ENCODE assay signal across 11 mouse cellular contexts in the genomic region with DNA sequence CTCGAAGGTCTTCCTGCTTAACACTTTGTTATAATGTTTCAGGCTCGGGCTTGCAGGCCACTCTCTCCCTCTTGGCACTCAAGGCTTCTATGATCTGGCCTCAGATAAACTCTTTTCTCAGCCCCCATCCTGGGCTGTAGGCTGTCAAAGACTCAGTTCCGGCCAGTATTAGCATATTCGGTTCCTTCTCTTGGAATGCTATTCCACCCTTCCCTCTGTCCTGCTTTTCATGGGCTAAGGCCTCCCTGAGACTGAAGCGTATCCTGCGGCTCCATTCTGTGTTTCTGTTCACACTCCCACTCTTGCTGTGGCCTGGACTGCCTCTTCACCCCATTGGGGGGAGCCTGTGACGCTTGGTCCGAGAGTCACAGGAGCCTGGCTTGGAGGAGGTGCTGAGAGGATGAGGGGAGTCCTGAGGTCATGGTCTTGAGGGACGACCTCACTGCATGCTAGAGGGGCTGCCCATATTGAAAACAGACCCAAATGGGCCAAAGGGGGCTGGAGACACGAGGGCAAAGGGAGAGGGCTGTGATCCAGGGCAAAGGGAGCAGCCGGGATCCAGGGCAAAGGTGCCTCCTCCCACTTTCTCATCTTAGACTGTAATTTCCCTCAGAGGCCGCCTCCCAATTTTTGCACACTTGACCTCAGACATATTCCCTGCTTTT. TPM values are rescaled to one million over a fixed set of nuclear protein-coding genes. Genes with fewer than 3 reads are reported as not detected.
DNase-seq lines count a peak whose midpoint lies in the region; ATAC-seq and TF ChIP-seq lines count a peak whose summit lies in the region.
"Had no signal": no experiment of that assay in that cellular context is flagged by ENCODE, and none has a peak within 500 bp of the region (broad histone marks: within the 10 kb centered on the region; RNA-seq: fewer than 3 reads in every experiment).

No protein-coding gene starts in this region.

- TF ChIP-seq CTCF in intestine, postnatal 0 days (IDR thresholded peaks at IDR 0.05; ENCODE audit: low read depth) = no peak

- ATAC-seq in heart, embryonic 13.5 days (ENCODE audit: extremely low read depth, insufficient number of reproducible peaks, low FRiP score, low TSS enrichment) = no peak
- ATAC-seq in embryonic facial prominence, embryonic 11.5 days (replicated peaks; ENCODE audit: insufficient number of reproducible peaks, low FRiP score, low TSS enrichment, low read depth) = no peak
- ATAC-seq in hindbrain, embryonic 16.5 days = no peak
- ATAC-seq in neural tube, embryonic 13.5 days (ENCODE audit: low read depth) = no peak
- ATAC-seq in intestine, postnatal 0 days = no peak
- ATAC-seq: inflammation-experienced regulatory T-cells, adult 6 months had no signal

- DNase-seq in heart, postnatal 25 days (ENCODE audit: low spot score) = no peak
- DNase-seq in embryonic facial prominence, embryonic 11.5 days (ENCODE audit: low spot score) = no peak
- no peak for DNase-seq in right cerebral cortex, adult 18-20 months
- no peak for DNase-seq in lung, postnatal 25 days (ENCODE audit: low spot score)

- intact Hi-C loops in heart, postnatal 25 days (cut with DNase I) = no loop called here

- H3K36me3 ChIP-seq in heart, embryonic 13.5 days = no peaks in the 10 kb centered on the region
- no peaks in the 10 kb centered on the region for H3K36me3 ChIP-seq in embryonic facial prominence, embryonic 11.5 days (replicated peaks; ENCODE audit: control insufficient read depth, insufficient read depth, low read depth, low read length)
- H3K36me3 ChIP-seq in hindbrain, embryonic 16.5 days (ENCODE audit: control insufficient read depth, insufficient read depth, low read length) = no peaks in the 10 kb centered on the region
- no peaks in the 10 kb centered on the region for H3K36me3 ChIP-seq in neural tube, embryonic 13.5 days
- no peaks in the 10 kb centered on the region for H3K36me3 ChIP-seq in intestine, postnatal 0 days (ENCODE audit: control insufficient read depth, insufficient read depth)

- peak overlapping the region; percentile 40 for H3K4me3 ChIP-seq in heart, embryonic 13.5 days
- H3K4me3 ChIP-seq in embryonic facial prominence, embryonic 11.5 days (ENCODE audit: low read depth, low read length) = peak overlapping the region; percentile 27; the same call in 1 of the 2 replicates
- H3K4me3 ChIP-seq in hindbrain, embryonic 16.5 days (ENCODE audit: low read length) = peak overlapping the region; percentile 38
- H3K4me3 ChIP-seq in neural tube, embryonic 13.5 days = peak overlapping the region; percentile 37
- no peak overlapping the region for H3K4me3 ChIP-seq in intestine, postnatal 0 days (ENCODE audit: low read depth, low read length)

- WGBS in heart, embryonic 13.5 days = 10% methylated on average over 12 of the region's 12 CpGs
- 12% methylated on average over 12 of the region's 12 CpGs for WGBS in embryonic facial prominence, embryonic 11.5 days
- WGBS in hindbrain, embryonic 16.5 days = 27% methylated on average over 12 of the region's 12 CpGs
- 21% methylated on average over 12 of the region's 12 CpGs for WGBS in neural tube, embryonic 13.5 days
- 13% methylated on average over 12 of the region's 12 CpGs for WGBS in intestine, postnatal 0 days

- no peaks in the 10 kb centered on the region for H3K9me3 ChIP-seq in heart, embryonic 13.5 days
- H3K9me3 ChIP-seq in embryonic facial prominence, embryonic 11.5 days (replicated peaks; ENCODE audit: control insufficient read depth, low read length) = no peaks in the 10 kb centered on the region
- H3K9me3 ChIP-seq in hindbrain, embryonic 16.5 days (ENCODE audit: control insufficient read depth, low read length) = no peaks in the 10 kb centered on the region
- H3K9me3 ChIP-seq in neural tube, embryonic 13.5 days = no peaks in the 10 kb centered on the region
- H3K9me3 ChIP-seq in intestine, postnatal 0 days (ENCODE audit: control insufficient read depth) = no peaks in the 10 kb centered on the region

- no peak overlapping the region for H3K27ac ChIP-seq in heart, embryonic 13.5 days (replicated peaks)
- H3K27ac ChIP-seq in embryonic facial prominence, embryonic 11.5 days (replicated peaks; ENCODE audit: low read depth, low read length) = no peak overlapping the region
- no peak overlapping the region for H3K27ac ChIP-seq in hindbrain, embryonic 16.5 days (ENCODE audit: low read depth, low read length)
- no peak overlapping the region for H3K27ac ChIP-seq in neural tube, embryonic 13.5 days (replicated peaks)
- no peak overlapping the region for H3K27ac ChIP-seq in intestine, postnatal 0 days (ENCODE audit: low read depth, low read length)

- peak overlapping the region; percentile 62 for H3K4me2 ChIP-seq in heart, embryonic 13.5 days
- H3K4me2 ChIP-seq in embryonic facial prominence, embryonic 11.5 days (ENCODE audit: low read depth, low read length) = no peak overlapping the region
- H3K4me2 ChIP-seq in hindbrain, embryonic 16.5 days (ENCODE audit: low read length) = peak overlapping the region; percentile 52
- peak overlapping the region; percentile 61 for H3K4me2 ChIP-seq in neural tube, embryonic 13.5 days
- no peak overlapping the region for H3K4me2 ChIP-seq in intestine, postnatal 0 days (replicated peaks; ENCODE audit: low read depth)

- H3K27me3 ChIP-seq in heart, embryonic 13.5 days (replicated peaks) = peaks cover 85% of the 10 kb centered on the region
- peaks cover 37% of the 10 kb centered on the region for H3K27me3 ChIP-seq in embryonic facial prominence, embryonic 11.5 days (ENCODE audit: control insufficient read depth, insufficient read depth, low read length)
- peaks cover 49% of the 10 kb centered on the region for H3K27me3 ChIP-seq in hindbrain, embryonic 16.5 days (replicated peaks; ENCODE audit: control insufficient read depth, insufficient read depth, low read length)
- H3K27me3 ChIP-seq in neural tube, embryonic 13.5 days = peaks cover 81% of the 10 kb centered on the region
- peaks cover 41% of the 10 kb centered on the region for H3K27me3 ChIP-seq in intestine, postnatal 0 days (replicated peaks; ENCODE audit: control insufficient read depth, insufficient read depth, low read length)

- peaks cover 19% of the 10 kb centered on the region for H3K4me1 ChIP-seq in heart, embryonic 13.5 days
- peaks cover 11% of the 10 kb centered on the region for H3K4me1 ChIP-seq in embryonic facial prominence, embryonic 11.5 days (ENCODE audit: control insufficient read depth, insufficient read depth, low read length)
- peaks cover 12% of the 10 kb centered on the region for H3K4me1 ChIP-seq in hindbrain, embryonic 16.5 days (ENCODE audit: control insufficient read depth, insufficient read depth, low read depth, low read length)
- H3K4me1 ChIP-seq in neural tube, embryonic 13.5 days (replicated peaks) = peaks cover 21% of the 10 kb centered on the region
- H3K4me1 ChIP-seq in intestine, postnatal 0 days (replicated peaks; ENCODE audit: control insufficient read depth, insufficient read depth, low read length) = no peaks in the 10 kb centered on the region

- H3K9ac ChIP-seq in heart, embryonic 13.5 days = no peak overlapping the region
- no peak overlapping the region for H3K9ac ChIP-seq in embryonic facial prominence, embryonic 11.5 days (replicated peaks; ENCODE audit: low read length)
- no peak overlapping the region for H3K9ac ChIP-seq in hindbrain, embryonic 16.5 days (ENCODE audit: low read depth, low read length)
- H3K9ac ChIP-seq in neural tube, embryonic 13.5 days = 0 out of 2 replicates have a peak overlapping the region, but pooled peaks have one; percentile 26
- no peak overlapping the region for H3K9ac ChIP-seq in intestine, postnatal 0 days (ENCODE audit: low read depth, low read length)

RNA-seq across cellular contexts. Expression of a gene that starts 2.3 kb away (rescaled TPM):
- polyA plus RNA-seq in heart, embryonic 13.5 days (2015; fragmentation: Nextera tagmentation; extraction: Ambion mirVana) = not detected in 2 replicates
- total RNA-seq in heart, postnatal 25 days (2021) = under 1 TPM; 0.36 to 0.78 TPM
- 0.13 and 0.21 TPM in 2 replicates for polyA plus RNA-seq in embryonic facial prominence, embryonic 11.5 days (2014; fragmentation: Nextera tagmentation; extraction: Ambion mirVana)
- 0.07 TPM in 1 of 2 replicates, not detected in the other for polyA plus RNA-seq in hindbrain, embryonic 16.5 days (2015; fragmentation: Nextera tagmentation; extraction: Ambion mirVana)
- polyA plus RNA-seq in neural tube, embryonic 13.5 days (2015; fragmentation: Nextera tagmentation; extraction: Ambion mirVana) = not detected in 2 replicates
- polyA plus RNA-seq in intestine, postnatal 0 days (2015; fragmentation: Nextera tagmentation; extraction: Ambion mirVana) = not detected in 2 replicates
- total RNA-seq: left cerebral cortex, postnatal 4 days; megakaryocyte-erythroid progenitor cell, adult 5-6 weeks had no signal
- polyA plus RNA-seq: inflammation-experienced regulatory T-cells, adult 6 months had no signal

RNA-seq across cellular contexts. Expression of a gene that starts 18.1 kb away (rescaled TPM):
- polyA plus RNA-seq in heart, embryonic 13.5 days (2015; fragmentation: Nextera tagmentation; extraction: Ambion mirVana) = 46.0 and 47.4 TPM in 2 replicates
- total RNA-seq in heart, postnatal 25 days (2021) = 10 to 100 TPM; 12.5 to 14.3 TPM
- polyA plus RNA-seq in embryonic facial prominence, embryonic 11.5 days (2014; fragmentation: Nextera tagmentation; extraction: Ambion mirVana) = 83.6 and 86.1 TPM in 2 replicates
- 89.3 and 91.4 TPM in 2 replicates for polyA plus RNA-seq in hindbrain, embryonic 16.5 days (2015; fragmentation: Nextera tagmentation; extraction: Ambion mirVana)
- 114 and 116 TPM in 2 replicates for polyA plus RNA-seq in neural tube, embryonic 13.5 days (2015; fragmentation: Nextera tagmentation; extraction: Ambion mirVana)
- polyA plus RNA-seq in intestine, postnatal 0 days (2015; fragmentation: Nextera tagmentation; extraction: Ambion mirVana) = 77.2 and 83.1 TPM in 2 replicates

RNA-seq across cellular contexts. Expression of a gene that starts 41.1 kb away (rescaled TPM):
- not detected in 2 replicates for polyA plus RNA-seq in heart, embryonic 13.5 days (2015; fragmentation: Nextera tagmentation; extraction: Ambion mirVana)
- not detected for total RNA-seq in heart, postnatal 25 days (2021)
- 0.07 and 0.27 TPM in 2 replicates for polyA plus RNA-seq in embryonic facial prominence, embryonic 11.5 days (2014; fragmentation: Nextera tagmentation; extraction: Ambion mirVana)
- polyA plus RNA-seq in hindbrain, embryonic 16.5 days (2015; fragmentation: Nextera tagmentation; extraction: Ambion mirVana) = 1.1 TPM in 2 replicates
- 0.27 and 0.28 TPM in 2 replicates for polyA plus RNA-seq in neural tube, embryonic 13.5 days (2015; fragmentation: Nextera tagmentation; extraction: Ambion mirVana)
- polyA plus RNA-seq in intestine, postnatal 0 days (2015; fragmentation: Nextera tagmentation; extraction: Ambion mirVana) = not detected in 2 replicates
- total RNA-seq: megakaryocyte-erythroid progenitor cell, adult 5-6 weeks had no signal

RNA-seq across cellular contexts. Expression of a gene that starts 57.8 kb away (rescaled TPM):
- polyA plus RNA-seq in heart, embryonic 13.5 days (2015; fragmentation: Nextera tagmentation; extraction: Ambion mirVana) = 50.6 and 52.3 TPM in 2 replicates
- total RNA-seq in heart, postnatal 25 days (2021) = 10 to 100 TPM; 14.4 to 15.8 TPM
- polyA plus RNA-seq in embryonic facial prominence, embryonic 11.5 days (2014; fragmentation: Nextera tagmentation; extraction: Ambion mirVana) = 149 and 164 TPM in 2 replicates
- 36.7 and 37.9 TPM in 2 replicates for polyA plus RNA-seq in hindbrain, embryonic 16.5 days (2015; fragmentation: Nextera tagmentation; extraction: Ambion mirVana)
- 44.5 and 47.7 TPM in 2 replicates for polyA plus RNA-seq in neural tube, embryonic 13.5 days (2015; fragmentation: Nextera tagmentation; extraction: Ambion mirVana)
- polyA plus RNA-seq in intestine, postnatal 0 days (2015; fragmentation: Nextera tagmentation; extraction: Ambion mirVana) = 42.1 and 42.2 TPM in 2 replicates

RNA-seq across cellular contexts. Expression of a gene that starts 57.8 kb away (rescaled TPM):
- polyA plus RNA-seq in heart, embryonic 13.5 days (2015; fragmentation: Nextera tagmentation; extraction: Ambion mirVana) = 7.2 TPM in 2 replicates
- 1 to 10 TPM; 3.7 to 4.0 TPM for total RNA-seq in heart, postnatal 25 days (2021)
- 12.1 and 13.4 TPM in 2 replicates for polyA plus RNA-seq in embryonic facial prominence, embryonic 11.5 days (2014; fragmentation: Nextera tagmentation; extraction: Ambion mirVana)
- polyA plus RNA-seq in hindbrain, embryonic 16.5 days (2015; fragmentation: Nextera tagmentation; extraction: Ambion mirVana) = 16.9 and 17.9 TPM in 2 replicates
- polyA plus RNA-seq in neural tube, embryonic 13.5 days (2015; fragmentation: Nextera tagmentation; extraction: Ambion mirVana) = 17.1 and 19.3 TPM in 2 replicates
- 2.9 and 3.6 TPM in 2 replicates for polyA plus RNA-seq in intestine, postnatal 0 days (2015; fragmentation: Nextera tagmentation; extraction: Ambion mirVana)

Comparison
In these comparisons a context has a peak if more than half of its experiments do, and no peak if none do; other contexts are left out.
1. H3K4me2 ChIP-seq: peak in heart, embryonic 13.5 days (single experiment), hindbrain, embryonic 16.5 days (single experiment) and neural tube, embryonic 13.5 days (single experiment); none in embryonic facial prominence, embryonic 11.5 days (single experiment) and intestine, postnatal 0 days (single experiment).